Mouse (Mus musculus) layer of hippocampus, adult 11-12 months (tissue): ENCODE measurements at regions not wholly inside any gene's neighbourhood (a gene's known extent, or its start where the extent isn't known, plus 50 kb on each side); places are given as distances from the start of the nearest gene placed in this dataset.
A peak's percentile ranks its signal among the peaks of the same experiment; 100 is the strongest.

Experiments
- DNase-seq: peaks from one replicate; pipeline ENCODE4 v3.0.0; 2022; ENCODE audit warnings: low spot score

DNA sequence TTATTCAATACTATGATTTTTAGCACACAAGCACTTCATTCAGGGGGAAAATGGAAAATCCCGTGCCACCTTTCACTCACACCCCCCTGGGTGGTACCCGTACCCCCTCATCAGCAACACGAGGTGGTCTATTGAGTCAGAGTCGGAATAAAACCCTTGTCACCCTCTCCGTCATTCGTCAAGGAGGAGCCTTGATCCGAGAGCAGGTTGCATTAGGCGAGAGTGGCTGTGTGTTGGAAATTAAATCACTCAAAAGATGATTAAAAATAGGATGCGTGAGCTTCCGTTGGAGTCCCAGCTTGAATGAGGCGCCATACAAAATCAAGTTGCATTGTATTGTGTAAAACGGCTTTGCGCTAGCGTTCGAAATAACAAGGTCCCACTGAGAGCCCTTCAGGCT lies 236.5 kb upstream of the 3110018I06Rik start:
- no peak for DNase-seq

DNA sequence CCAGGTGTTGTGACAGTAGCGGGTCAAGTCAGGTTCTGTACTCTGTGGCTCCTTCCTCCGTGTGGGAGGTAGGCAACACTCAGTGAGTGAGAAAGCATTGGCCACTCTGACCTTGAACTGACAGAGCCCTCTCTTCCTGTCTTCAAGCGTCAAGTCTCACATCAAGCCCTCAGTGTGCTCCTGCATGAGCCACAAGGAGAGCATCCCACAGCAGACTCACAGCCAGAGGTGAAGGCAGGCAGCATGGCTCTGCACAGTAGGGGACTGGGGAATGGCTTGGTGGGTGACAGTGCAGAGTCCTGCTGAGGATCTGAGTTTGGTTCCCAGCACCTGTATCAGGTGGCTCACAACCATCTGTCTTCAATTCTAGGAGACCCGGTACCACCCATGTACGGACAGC lies 226.4 kb upstream of the 3110018I06Rik start:
- no peak for DNase-seq

DNA sequence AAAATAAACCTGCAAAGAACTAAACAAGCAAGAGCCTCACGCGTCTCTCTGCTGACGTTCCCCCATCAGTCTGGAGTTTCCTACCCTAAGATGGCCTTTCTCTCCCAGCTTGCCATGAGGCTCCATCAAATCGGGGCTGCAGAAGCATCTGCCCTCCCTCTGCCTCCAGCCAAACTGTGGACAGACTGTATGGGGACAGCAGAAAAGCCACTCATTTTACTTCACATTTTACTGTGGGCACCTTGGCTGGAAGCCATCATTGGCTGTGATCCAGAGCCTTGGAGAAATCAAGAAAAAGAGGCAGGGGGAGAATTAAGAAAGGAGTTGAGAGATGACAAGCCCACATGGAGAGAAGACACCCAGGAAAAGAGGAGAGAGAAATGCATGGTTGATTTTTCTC lies 225.9 kb upstream of the 3110018I06Rik start:
- DNase-seq = no peak

DNA sequence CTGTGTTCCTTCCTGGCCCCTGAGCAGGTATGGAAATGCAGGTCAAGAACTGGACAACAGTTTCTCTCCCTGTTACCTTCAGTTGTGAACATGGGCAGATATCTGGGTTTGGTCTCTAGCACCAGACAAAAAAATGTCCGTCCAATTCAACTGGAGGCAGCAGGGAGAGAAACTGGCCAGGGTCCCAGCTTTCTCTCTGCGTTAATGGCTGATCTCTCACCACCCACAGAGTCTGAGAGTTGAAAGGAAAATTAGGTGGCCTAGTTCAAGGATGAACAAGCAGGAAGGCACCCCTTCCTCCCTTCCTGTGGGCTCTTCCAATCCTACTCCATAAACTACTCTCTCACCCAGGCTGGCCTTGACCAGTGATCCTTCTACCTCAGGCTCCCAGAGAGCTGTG lies 221.7 kb upstream of the 3110018I06Rik start:
- no peak for DNase-seq

DNA sequence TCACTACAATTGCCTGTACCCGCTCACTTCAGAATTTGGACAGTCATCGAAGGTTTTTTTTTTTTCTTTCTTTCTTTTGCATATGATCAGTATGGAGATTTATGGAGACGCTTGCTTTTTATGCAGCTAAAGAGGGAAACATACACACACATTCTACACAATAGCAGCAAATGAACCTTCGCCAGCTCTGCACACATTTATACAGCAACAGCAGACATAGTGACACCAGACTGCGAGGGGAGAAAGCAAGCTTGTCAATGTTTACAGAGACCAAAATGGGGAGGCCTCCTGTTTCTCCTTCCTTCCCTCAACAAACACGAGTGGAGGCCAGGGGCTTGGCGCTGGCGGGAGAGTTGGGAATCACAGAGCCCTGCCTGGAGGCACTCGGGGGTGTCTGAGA lies 202.8 kb upstream of the 3110018I06Rik start:
- DNase-seq = no peak

DNA sequence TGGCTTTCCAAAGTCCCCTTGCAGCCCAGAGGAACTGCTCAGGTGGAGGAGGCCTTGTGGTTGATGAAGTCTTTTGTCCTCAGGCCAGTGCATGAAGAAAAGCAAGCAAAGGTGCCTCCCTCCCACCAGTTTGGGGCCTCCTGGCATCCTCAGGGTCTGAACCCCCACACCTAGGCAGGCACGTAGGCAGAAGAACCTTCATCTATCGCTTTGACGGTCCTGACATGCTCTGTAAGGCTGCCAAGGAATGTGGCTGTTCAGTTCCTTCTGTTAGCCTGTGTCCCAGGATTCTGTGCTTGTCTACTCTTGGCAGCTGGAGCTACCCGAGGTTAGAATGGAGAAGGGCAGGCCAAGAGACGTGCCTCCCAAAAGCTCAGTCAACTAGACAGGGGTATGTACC lies 197.1 kb upstream of the 3110018I06Rik start:
- DNase-seq = no peak

DNA sequence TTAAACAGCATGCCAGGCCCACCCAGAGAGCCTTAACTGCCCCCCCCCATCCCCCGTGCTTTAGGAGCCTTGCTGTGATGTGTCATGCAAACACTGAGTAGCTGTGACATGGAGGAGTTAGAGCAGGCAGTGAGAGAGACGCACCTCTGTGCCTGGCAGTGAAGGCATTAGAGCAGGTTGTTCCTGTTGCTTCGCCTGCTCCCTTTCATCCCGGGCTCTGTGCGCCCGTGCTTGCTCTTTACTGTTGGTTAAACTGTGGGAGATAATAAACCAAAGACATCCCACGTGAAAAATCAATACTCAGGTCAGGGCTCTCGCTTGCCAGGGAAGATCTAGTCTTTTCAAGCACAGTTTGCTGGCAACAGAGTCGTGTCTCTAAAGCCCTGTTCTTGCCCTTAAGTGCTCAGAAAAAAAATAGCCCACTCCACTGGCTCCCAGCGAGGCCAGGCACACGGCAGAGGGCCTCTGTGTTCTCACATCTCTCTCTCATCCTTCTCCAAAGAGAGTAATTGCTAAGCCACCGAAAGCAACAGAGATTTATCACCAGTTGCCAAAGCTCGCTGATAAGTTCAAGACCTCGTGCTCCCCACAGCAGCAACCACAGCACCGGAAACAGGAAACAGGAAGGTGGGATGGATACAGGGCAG lies 181.2 kb upstream of the 3110018I06Rik start:
- DNase-seq = no peak

DNA sequence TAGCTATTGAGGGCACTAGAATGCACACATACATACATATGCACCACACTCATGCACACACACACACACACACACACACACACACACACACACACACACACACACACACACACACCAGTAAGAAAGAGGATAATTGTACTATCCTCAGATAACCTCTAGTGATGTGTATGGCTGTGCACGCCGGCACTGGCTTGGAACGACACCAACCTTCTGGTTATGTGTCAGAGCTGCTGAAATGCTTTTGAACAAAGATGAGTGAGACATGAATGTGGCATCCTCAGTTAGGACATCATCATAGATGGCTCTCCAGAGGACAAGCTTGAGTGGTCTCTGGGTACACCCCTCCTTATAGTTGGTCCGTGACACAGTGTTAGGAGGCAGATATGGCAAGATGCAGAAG lies 173.0 kb upstream of the 3110018I06Rik start:
- DNase-seq = peak; percentile 10

DNA sequence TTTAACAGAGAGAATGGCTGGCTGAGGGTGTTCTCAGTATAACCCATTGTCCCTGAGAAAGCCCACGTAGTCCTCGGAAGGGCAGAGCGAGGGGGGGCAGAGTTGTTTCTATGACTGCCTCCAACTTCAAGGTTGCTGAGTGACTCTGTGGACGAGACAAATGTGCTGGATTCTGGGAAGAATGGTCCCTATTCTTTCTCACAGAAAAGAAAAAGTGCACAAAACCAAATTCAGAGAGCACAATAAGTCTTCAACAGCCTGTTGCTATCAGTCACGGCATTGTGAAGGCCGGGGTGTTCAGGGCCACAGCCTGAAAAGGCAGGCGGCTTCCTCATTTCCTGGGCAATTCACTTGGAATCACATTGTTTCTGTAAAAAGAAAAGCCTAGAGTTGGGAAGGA lies 165.6 kb upstream of the 3110018I06Rik start:
- DNase-seq = no peak

DNA sequence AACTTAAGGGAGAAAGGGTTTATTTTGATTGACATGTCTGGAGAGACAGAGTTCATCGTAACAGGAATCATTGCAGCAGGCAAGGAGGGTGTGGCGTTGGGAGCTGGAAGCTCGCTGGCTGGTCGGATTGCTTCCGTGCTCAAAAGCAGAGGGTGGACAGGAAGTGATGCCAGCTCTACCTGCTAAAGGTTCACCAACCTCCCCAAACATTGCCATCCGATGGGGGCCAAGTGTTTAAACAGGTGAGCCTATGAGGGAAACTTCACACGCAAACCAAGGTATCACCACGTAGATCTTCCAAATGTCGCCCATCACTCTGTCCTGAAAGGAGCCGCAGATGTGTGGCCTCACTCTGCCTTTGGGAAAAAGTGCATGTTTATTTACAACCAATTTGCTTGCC lies 162.3 kb upstream of the 3110018I06Rik start:
- no peak for DNase-seq

DNA sequence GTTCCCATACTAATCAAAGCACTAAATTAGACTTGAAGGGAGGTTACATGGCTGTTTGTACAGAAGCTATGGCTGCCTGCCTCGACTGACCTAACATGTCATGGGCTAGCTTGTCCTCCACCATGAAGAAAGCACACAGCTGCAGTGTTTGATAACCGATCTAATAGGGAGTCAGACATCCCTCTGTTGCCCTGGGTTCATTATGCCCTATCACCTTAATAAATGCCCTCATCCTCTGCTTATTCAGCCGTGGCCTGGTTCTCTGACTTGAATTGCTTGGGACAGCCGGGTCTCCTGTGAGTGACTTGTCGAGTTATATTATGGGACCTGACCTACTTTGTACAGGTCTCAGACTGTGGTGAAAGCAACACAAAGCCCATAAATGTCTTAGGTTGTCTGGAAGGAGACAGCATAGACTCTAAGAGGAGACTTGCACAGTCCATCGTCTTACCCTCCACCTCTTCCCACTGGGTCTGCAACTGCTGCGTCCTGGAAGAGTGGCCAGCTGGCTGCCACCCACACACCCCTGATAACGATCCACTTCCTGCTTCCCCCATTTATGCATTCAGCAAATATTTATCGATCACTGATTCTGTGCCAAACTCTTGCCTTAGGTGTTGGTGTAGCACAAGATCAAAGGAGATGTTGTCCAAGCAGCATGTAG lies 161.2 kb upstream of the 3110018I06Rik start:
- no peak for DNase-seq

DNA sequence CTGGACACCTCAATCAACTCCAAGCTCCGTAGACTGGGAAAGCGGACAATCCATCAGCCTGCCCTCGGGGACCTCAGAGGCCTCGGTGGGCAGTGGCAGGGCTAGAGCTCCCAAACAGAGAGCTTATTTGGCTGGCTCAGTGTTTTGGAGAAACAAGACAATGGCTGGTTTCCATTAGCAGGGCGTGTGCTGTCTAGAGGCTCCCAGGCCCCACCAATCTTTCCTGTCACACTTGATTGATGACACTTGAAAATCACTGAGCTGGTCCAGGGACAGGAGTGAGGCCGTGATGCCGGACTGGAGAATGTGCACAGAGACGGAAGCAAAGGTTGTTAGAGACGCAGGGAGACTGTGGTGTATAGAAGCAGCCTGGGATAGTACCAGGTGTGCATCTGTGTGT lies 159.4 kb upstream of the 3110018I06Rik start:
- no peak for DNase-seq

DNA sequence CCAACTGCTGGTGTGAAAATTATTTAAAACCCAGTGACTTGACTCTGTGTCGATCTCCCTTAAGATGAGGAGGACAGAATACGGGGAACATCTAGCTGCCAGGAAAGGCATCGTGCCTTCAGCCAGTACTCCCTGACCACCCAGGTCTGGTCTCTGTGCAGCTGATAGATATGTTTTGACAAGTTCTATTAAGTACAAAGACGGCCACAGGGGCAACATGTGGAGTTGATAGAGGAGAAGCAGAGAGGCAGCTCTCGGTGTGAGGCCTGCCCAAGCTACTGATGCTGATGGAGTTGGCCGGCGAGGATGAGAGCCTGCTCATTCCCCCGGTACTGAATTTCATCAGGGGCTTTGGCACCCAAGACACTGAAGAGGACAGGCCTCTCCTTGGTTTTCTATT lies 154.1 kb upstream of the 3110018I06Rik start:
- DNase-seq = no peak

DNA sequence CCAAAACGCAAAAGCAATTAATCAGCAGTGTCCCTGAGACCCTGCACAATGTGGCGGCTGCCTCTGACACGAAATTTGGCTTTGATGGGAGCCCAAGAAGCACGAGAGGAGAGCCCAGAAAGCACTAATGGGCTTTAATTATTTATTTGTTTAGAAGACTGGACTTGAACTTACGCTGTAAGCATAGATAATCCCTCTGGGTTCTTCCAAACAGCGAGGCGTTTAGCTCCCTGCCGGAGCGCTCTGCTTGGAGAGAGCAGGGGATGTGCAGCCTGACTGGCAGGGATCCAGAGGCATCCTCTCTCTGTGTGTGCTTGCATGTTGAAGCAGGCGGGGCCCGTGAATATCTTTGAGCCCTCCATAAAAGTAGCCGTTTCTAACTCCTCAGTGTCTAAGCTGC lies 153.3 kb upstream of the 3110018I06Rik start:
- peak; percentile 17 for DNase-seq

DNA sequence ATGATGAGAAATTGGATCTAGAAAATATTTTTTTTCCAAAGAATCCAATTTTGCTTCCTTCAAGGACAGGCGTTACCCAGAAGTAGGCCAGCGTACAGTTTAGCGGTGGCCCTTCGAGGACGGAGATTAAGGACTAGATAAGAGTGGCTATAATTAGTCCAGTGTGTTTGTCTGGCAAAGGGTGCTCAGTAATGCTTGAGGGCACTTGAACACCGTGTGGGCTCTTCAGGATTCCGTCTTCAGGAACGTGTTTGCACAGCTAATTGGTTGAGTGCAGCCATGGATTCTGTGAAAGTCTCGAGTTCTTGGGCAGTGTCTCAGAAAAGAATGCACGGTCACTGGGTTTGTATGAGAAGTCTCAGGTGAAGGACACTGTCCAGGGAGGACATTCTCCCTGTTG lies 149.7 kb upstream of the 3110018I06Rik start:
- no peak for DNase-seq

DNA sequence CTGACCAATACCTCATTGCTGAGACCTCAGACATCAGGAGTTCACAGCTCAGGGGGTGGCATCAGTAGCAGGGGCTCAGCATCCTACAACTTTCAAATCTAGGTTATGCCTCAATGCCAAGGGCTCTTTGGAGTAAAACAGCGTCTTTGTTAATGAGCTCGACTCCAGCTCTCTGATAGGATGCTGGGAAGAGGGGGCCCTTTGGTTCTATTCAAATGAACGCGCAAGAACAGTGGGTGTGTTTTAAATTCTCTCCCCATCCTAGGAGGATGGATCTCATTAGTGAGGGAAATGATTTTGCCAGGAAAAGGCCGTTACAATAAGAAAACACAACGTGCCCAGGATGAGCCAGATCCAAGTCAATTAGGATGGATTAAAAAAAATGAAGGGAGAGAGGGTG lies 132.2 kb upstream of the 3110018I06Rik start:
- no peak for DNase-seq

DNA sequence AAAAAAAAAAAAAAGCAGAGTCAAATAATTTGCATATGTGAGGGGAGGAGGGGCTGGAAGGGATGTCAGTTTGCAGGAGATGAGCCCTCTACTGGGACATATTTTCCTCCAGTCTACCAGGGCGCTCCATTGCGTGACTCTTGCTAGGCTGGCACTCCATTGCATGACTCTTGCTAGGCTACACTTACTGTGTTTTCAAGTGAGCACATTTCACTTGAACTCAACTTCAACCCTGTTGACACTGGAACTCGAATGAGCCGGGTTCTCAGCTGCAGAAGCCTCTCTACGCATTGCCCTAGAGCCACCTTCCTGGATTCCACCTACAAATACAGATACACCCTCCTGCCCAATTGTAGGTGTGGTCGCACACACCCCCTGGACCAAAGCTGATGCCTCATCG lies 131.5 kb upstream of the 3110018I06Rik start:
- DNase-seq = no peak

DNA sequence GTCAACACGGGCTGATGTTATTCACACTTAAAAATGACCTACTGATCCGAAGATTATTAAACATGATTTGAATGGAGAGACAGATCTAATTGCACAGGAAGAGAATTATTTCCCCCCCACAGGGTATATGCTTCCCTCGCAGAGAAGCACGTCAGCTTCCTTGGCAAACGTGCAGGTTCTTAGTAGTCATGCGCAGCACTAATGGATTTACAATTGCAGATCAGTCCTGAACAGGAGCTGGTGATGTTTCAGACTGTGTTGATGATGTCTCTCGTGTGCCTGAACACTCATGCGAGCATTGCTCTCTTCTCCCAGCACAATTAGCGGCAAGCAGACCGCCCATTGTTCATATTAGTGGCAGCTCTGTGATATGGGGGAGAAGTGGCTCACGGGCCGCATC lies 127.9 kb upstream of the 3110018I06Rik start:
- no peak for DNase-seq

DNA sequence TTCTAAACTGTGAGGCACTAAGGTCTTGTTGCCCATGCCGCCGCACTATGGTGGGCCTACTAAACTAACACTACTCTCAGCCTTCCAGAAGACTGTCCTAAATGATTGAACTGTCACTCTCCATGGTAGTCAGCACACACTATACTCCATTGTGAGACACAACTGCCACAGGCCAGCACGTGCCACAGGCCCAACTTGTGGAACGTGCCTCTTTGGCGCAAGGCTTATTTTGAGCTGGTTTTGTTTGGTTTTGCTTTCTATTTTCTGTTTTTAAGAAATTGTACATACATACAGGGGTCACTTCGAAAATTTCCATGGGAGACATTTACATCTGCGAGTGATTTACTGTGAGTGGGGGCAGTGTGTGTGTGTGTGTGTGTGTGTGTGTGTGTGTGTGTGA lies 126.8 kb upstream of the 3110018I06Rik start:
- no peak for DNase-seq

DNA sequence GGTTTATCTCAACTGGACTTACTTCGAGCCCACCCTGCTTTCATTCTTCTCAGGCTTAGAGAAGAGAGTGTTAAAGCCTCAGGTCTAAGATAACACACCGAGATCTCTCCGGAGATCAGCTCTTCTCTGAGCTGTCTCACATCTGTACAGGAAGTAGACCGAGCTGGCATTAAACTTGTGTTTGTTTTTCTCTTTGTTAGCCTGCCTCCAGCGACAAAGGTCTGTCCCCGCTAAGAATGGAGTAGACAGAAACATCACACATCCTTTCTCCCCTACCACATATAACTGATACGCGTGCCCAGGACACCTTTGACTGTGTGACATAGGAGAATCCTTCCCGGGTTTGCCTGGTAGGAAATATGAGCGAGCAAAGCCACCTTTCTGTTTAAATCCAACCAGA lies 126.3 kb upstream of the 3110018I06Rik start:
- DNase-seq = no peak

DNA sequence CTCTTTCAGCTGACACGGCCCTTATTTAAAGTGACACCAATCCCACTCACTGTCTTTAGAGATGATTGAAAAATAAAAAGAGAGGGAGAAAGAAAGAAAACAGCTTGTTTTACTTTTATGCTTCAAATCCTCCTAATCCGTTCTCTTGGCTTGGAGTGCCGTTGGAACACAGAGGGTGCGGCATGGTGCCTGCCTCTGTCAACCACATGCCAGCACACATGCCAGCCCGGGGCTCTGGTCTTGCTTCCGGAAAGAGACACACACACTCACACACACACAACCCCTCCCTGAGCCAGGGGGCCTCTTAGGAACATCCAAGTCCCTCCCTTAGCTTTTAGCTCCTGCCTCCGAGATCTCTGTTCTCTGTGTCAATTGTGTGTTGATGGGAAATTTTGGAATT lies 116.2 kb upstream of the 3110018I06Rik start:
- DNase-seq = no peak

DNA sequence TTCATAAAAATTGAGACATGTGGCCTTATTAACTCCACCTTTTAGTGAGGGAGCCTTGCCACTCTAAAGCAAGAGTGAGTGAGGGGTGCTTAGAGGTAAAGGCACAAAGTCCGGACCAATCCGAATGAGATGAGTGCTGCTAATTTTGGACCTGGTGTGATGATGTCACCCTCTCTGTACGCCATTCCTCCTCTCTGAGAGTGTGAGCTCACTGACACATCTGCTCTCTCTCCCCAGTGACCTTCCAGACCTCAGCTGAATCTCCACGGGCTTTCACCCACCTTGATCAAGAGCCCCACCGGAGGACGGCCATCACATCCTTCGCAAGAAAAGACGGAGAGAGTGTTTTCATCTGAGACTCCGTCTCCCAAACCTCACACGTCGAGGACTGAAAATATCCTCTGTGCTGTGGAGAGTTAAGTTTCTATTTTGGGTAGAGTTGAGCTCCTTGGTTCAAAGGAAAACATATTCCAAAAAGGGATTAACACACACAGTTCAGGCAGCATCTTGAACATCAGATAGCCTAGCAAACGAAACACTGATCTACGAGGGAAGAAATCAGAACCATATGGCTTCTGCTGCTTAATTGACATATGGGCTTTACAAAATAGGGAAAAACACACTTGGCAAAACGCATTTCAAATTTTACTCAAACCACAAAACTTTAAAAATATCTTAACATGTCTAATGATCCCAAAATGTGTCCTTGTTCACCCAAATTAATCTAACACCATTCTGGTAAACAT lies 96.2 kb upstream of the 3110018I06Rik start:
- DNase-seq = no peak

DNA sequence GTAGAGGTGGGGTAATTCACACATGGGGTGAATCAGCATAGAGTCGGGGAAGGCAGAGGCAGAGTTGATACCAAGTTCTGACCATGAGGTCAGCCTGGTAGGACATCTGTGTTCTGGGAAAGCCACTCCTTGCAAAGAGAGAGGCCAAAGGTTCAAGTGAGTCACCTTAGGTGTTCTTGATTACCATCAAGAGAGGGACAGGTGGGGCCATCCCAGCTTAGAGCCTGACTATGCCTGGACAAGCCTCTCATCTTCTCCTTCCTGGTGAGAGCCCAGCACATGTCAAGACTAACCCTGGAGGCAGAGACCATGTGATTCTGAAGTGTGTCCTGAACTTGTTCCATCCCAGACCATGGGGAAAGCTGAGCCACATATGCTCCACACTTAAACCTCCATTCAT lies 94.0 kb upstream of the 3110018I06Rik start:
- DNase-seq = no peak

DNA sequence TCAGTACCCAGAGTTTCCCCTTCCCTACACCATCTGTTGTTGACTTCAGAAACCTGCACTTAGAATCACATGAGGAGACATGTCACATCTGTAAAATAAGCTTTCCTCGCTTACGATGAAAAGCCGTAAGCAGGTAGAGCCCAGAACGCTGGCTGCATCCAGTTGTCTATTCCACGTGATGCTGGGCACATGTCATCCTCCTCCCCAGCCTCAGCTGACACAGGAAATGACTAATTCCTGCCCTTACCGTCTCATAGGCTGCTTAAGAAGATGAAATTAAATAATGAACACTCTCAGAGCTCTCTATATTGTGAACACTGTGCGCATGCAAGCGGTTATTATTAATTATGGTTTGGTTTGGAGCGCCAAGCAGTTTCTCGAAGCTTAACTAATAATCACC lies 83.6 kb upstream of the 3110018I06Rik start:
- no peak for DNase-seq
